Mouse (Mus musculus) embryonic fibroblast, embryonic 13.5 days (primary cell): ENCODE results near the gene Dph6. TPM values are rescaled to one million over a fixed set of nuclear protein-coding genes. Genes with fewer than 3 reads are reported as not detected.

ENCODE experiments used
- H3K27ac ChIP-seq: 2 replicates; pipeline ENCODE4 v1.5.1; 2012; ENCODE audit warnings: low read length, control low read depth, inconsistent platforms; ENCODE audit not compliant: insufficient read depth
- H3K4me1 ChIP-seq: 2 replicates; pipeline ENCODE4 v1.6.1; 2011; ENCODE audit warnings: low read length; ENCODE audit not compliant: control insufficient read depth, insufficient read depth
- H3K4me3 ChIP-seq: 2 replicates; pipeline ENCODE4 v1.5.1; 2011; ENCODE audit warnings: mild to moderate bottlenecking, control low read depth, low read length; ENCODE audit not compliant: insufficient read depth
- CTCF ChIP-seq: IDR thresholded peaks from 2 replicates; pipeline ENCODE4 v1.5.1; 2011; ENCODE audit warnings: mild to moderate bottlenecking, control low read depth, low read length, moderate library complexity, borderline replicate concordance; ENCODE audit not compliant: insufficient read depth
- POLR2A ChIP-seq: IDR thresholded peaks from 2 replicates; pipeline ENCODE4 v1.6.1; 2011; ENCODE audit warnings: low read depth, mild to moderate bottlenecking, control low read depth, low read length, moderate library complexity
- polyA plus RNA-seq: library from polyadenylated mRNA; stranded (reverse); fragments of >200 nt; gene quantifications from 2 replicates; pipeline ENCODE4 v1.2.4, GENCODE M21; 2011; ENCODE audit warnings: low read depth; ENCODE audit not compliant: missing spikeins, insufficient read length

Gene Dph6
- polyA plus RNA-seq, 1 experiment = 26.5 TPM

GRCm38 (mm10) chr2:114543000-114543622 lies 111.7 kb downstream of the Dph6 start:
- no peak overlapping the region for H3K27ac ChIP-seq
- TF ChIP-seq CTCF (no peak), POLR2A (no peak)
- peaks cover 3% of the 10 kb centered on the region; the same call in 1 of the 2 replicates for H3K4me1 ChIP-seq
- no peak overlapping the region for H3K4me3 ChIP-seq

DNA sequence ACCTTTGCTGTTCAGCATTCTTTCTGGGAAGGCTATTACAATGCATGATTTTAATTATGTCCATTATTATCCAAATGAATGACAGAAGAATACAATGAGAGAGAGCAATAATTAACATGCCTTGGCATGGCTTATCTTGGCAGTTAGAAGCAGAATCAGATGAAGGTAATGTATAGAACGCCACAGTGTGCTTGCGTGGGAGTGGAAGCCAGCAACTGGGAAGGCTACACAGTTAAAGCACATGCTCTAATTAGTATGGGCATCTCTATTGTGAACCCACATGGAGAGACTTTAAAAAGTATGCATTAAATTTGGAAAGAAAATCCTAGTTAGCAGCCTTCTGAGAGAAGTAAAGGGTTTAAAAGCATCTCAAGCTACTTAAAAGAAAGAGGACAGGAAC lies 112.4 kb downstream of the Dph6 start:
- Histone ChIP-seq H3K4me3 (no peak overlapping the region), H3K27ac (no peak overlapping the region), H3K4me1 (peaks cover 3% of the 10 kb centered on the region; the same call in 1 of the 2 replicates)
- no peak for TF ChIP-seq CTCF
- TF ChIP-seq POLR2A = no peak

DNA sequence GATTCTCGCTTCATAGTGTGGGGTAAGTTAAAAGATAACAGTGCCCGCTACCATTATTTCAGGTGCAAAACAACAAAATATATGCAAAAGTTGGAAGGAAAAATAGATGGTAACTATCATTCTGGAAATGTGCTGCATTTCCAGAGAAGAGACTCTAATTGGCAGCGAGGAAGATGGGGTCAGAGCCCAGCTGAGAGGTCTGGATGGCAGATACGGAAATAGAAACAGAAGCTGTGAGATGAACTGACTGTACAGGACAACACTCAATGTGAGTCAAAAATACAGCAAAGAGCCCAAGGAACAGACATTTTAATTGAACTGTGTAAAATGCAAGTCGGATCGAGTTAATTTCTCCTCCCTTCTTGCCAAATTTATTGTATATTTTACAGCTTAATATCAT lies 114.3 kb downstream of the Dph6 start:
- Histone ChIP-seq H3K4me1 (peaks cover 3% of the 10 kb centered on the region; the same call in 1 of the 2 replicates), H3K4me3 (no peak overlapping the region), H3K27ac (no peak overlapping the region)
- no peak for TF ChIP-seq CTCF
- no peak for TF ChIP-seq POLR2A

DNA sequence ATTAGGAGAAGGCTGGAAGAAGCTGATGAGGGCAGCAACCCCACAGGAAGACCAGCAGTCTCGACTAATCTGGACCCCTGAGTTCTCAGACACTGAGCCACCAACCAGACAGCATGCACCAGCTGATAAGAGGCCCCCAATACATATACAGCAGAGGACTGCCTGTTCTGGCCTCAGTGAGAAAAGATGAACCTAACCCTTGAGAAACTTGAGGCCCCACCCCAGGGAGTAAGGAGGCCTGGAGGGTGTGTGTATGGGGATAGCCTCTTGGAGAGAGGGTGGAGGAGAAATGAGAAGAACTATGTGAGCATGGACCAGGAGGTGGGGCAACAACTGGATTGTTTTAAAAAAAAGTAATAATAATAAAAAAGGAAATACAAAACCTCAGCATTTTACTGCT lies 118.7 kb downstream of the Dph6 start:
- no peak for TF ChIP-seq POLR2A
- no peak for TF ChIP-seq CTCF
- H3K4me3 ChIP-seq = no peak overlapping the region
- no peaks in the 10 kb centered on the region for H3K4me1 ChIP-seq
- H3K27ac ChIP-seq = no peak overlapping the region

- Histone ChIP-seq H3K4me3 (no peak overlapping the region), H3K4me1 (no peaks in the 10 kb centered on the region), H3K27ac (no peak overlapping the region)
- TF ChIP-seq POLR2A (no peak), CTCF (no peak)
Observed at GRCm38 (mm10) chr2:114531010-114531756, 123.6 kb downstream of the Dph6 start.

DNA sequence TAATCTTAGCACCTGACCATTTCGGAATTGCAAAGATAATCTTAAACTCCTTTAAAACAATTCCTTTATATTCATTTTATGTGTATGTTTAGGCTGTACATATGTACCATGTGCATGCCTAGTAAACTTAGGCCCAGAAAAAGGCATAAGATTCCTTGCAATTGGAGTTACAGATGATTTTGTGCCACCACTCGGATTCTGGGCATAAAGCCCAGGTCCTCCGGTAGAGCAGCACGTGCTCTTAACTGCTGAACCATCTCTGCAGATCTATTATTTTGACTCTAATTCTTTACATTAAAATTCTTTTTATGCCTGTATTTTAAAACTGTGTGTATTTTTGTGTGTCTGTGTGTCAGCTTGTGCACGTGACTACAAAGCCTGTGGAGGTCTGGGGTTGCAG lies 134.3 kb downstream of the Dph6 start:
- TF ChIP-seq POLR2A (no peak), CTCF (no peak)
- H3K4me3 ChIP-seq = no peak overlapping the region

DNA sequence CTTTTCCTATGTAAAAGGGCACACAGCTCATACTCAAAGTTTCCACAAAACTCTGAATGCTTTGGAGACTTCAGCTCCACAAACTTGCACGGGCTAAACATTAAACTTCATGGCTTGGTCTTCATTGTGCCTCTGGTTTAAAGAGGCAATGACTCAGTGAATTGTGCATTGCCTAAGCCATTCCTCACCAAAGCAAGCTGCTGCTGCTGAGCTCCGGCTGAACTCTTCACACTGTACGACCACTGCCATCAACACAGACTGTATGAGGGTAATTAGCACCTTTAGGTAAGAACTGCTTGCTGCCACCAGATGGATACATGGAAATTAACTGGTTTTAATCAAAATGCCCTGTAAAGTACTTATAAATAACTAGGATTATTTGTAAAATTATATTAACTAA lies 134.9 kb downstream of the Dph6 start:
- Histone ChIP-seq H3K4me1 (no peaks in the 10 kb centered on the region), H3K4me3 (no peak overlapping the region), H3K27ac (no peak overlapping the region)

More for the DNA sequence above, 134.3 kb downstream of the Dph6 start:
- Histone ChIP-seq H3K4me1 (no peaks in the 10 kb centered on the region), H3K27ac (no peak overlapping the region)

DNA sequence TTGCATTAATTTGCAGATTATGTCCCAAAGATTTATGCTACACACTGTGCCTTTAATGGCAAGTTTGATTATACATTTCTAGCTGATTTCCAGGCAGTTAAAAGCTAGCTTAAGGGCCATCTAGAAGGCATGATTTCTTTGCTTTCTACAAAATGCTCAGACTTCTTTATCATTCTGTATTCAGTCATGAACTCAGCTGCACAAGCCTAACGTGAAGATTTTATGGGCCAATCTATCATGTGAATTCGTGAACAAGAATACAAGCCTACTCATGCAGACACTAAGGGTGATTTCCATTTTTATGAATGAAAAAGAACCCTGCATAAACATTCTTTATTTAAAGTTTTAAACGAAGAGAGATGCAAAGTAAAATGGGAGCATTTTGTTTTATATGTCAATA lies 162.4 kb downstream of the Dph6 start:
- Histone ChIP-seq H3K4me3 (no peak overlapping the region), H3K27ac (no peak overlapping the region), H3K4me1 (no peaks in the 10 kb centered on the region)
- TF ChIP-seq CTCF (no peak), POLR2A (no peak)

More for the DNA sequence above, 134.9 kb downstream of the Dph6 start:
- TF ChIP-seq CTCF (no peak), POLR2A (no peak)

DNA sequence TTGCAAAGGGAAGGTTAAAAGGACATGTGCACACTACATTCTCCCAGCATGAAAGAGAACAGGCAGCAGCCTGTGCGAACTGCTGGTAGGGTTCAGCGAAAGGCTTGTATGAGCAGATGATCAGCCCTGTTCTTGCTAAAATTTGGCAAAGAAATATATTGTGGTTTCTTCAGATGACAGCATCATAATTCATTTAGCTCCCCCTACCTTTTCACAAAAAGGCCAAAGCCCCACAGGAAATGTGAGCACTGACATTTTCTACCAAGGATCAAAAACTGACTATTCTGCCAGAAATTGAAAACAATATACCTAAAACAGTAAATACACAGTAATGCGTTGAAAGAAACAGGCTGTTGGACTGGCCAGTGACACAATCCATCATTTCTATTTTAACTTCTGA lies 162.9 kb downstream of the Dph6 start:
- H3K4me3 ChIP-seq = no peak overlapping the region
- no peaks in the 10 kb centered on the region for H3K4me1 ChIP-seq
- no peak overlapping the region for H3K27ac ChIP-seq
- TF ChIP-seq CTCF = no peak
- TF ChIP-seq POLR2A = no peak

- Histone ChIP-seq H3K4me1 (no peaks in the 10 kb centered on the region), H3K27ac (no peak overlapping the region), H3K4me3 (no peak overlapping the region)
- no peak for TF ChIP-seq POLR2A
- TF ChIP-seq CTCF = no peak
Observed at GRCm38 (mm10) chr2:114486980-114487379, 167.8 kb downstream of the Dph6 start.
